Mouse (Mus musculus) heart, embryonic 14.5 days (tissue): ENCODE measurements around the gene Cfap52. TPM values are rescaled to one million over a fixed set of nuclear protein-coding genes. Genes with fewer than 3 reads are reported as not detected.

Experiments used
- ATAC-seq: fragments of 200-750 bp; cut with Nextera tagmentation; 2 replicates; pipeline ENCODE4 v1.8.0; 2017; ENCODE audit warnings: low read depth, moderate TSS enrichment; ENCODE audit not compliant: insufficient number of reproducible peaks, insufficient read depth, low FRiP score
- H3K27ac ChIP-seq, 2 experiments: fragments of 200-500 bp in 1 of 2; fragments of 300-500 bp in 1 of 2; sonication (generic) in 1 of 2; replicated peaks in 1 of 2; 2 replicates each; pipeline ENCODE4 v1.5.1; 2012 to 2014; ENCODE audit warnings: low read depth in 2 of 2, low read length in 2 of 2, control low read depth in 1 of 2, mild to moderate bottlenecking in 1 of 2, mixed read lengths in 1 of 2; ENCODE audit not compliant: control insufficient read depth in 1 of 2, insufficient read depth in 1 of 2
- H3K27me3 ChIP-seq: fragments of 300-500 bp; sonication (generic); 2 replicates; pipeline ENCODE4 v1.6.1; 2014; ENCODE audit warnings: mild to moderate bottlenecking, low read length, control low read depth; ENCODE audit not compliant: control insufficient read depth, insufficient read depth
- H3K36me3 ChIP-seq: fragments of 300-500 bp; sonication (generic); 2 replicates; pipeline ENCODE4 v1.6.1; 2014; ENCODE audit warnings: mild to moderate bottlenecking, control low read depth, low read length, mixed read lengths; ENCODE audit not compliant: control insufficient read depth, insufficient read depth
- H3K4me1 ChIP-seq, 2 experiments: fragments of 200-500 bp in 1 of 2; fragments of 300-500 bp in 1 of 2; sonication (generic) in 1 of 2; 2 replicates each; pipeline ENCODE4 v1.6.1; 2012 to 2014; ENCODE audit warnings: low read length in 2 of 2, control low read depth in 1 of 2, mixed read lengths in 1 of 2; ENCODE audit not compliant: control insufficient read depth in 2 of 2, insufficient read depth in 2 of 2
- H3K4me2 ChIP-seq: fragments of 300-500 bp; sonication (generic); 2 replicates; pipeline ENCODE4 v1.6.1; 2014; ENCODE audit warnings: mild to moderate bottlenecking, low read length
- H3K4me3 ChIP-seq, 2 experiments: fragments of 200-500 bp in 1 of 2; fragments of 300-500 bp in 1 of 2; sonication (generic) in 1 of 2; 2 replicates each; pipeline ENCODE4 v1.5.1; 2012 to 2014; ENCODE audit warnings: low read length in 2 of 2, mild to moderate bottlenecking in 2 of 2, control low read depth in 1 of 2, low read depth in 1 of 2, moderate library complexity in 1 of 2; ENCODE audit not compliant: control insufficient read depth in 1 of 2, insufficient read depth in 1 of 2
- H3K9ac ChIP-seq: fragments of 300-500 bp; sonication (generic); 2 replicates; pipeline ENCODE4 v1.6.1; 2014; ENCODE audit warnings: mild to moderate bottlenecking, low read length
- H3K9me3 ChIP-seq: fragments of 300-500 bp; sonication (generic); 2 replicates; pipeline ENCODE4 v1.6.1; 2016; ENCODE audit warnings: low read length, control low read depth; ENCODE audit not compliant: control insufficient read depth
- WGBS: fragments of 180-500 bp; shearing (Covaris S2); extraction: QIAGEN DNeasy Blood & Tissue Kit; methylation state at CpG from one replicate; pipeline ENCODE4 v1.1.7; 2014; 5-methylcytosine and 5-hydroxymethylcytosine counted together
- polyA plus RNA-seq: library from polyadenylated mRNA; unstranded; fragments of >200 nt; fragmentation: Nextera tagmentation; extraction: Ambion mirVana; gene quantifications from 2 replicates; pipeline ENCODE4 v1.2.1, GENCODE M21; 2014

The Cfap52 gene
- polyA plus RNA-seq, 1 experiment from 2014 or later, result not detected

- Histone ChIP-seq H3K36me3 (no peaks in the 10 kb centered on the region), H3K4me3 (peak overlapping the region in 1 of 2 experiments; percentile 88; a peak in 1 of 4 replicates), H3K27me3 (peaks cover 14% of the 10 kb centered on the region), H3K4me1 (peaks cover 0 to 4% of the 10 kb centered on the region in 2 experiments; a peak in 1 of 4 replicates), H3K9me3 (no peaks in the 10 kb centered on the region), H3K4me2 (peak overlapping the region; percentile 100), H3K9ac (no peak overlapping the region), H3K27ac (no peak overlapping the region)
- WGBS, result 41% methylated on average over 9 of the region's 9 CpGs
- no peak for ATAC-seq
These were observed 45.1 kb downstream of the Cfap52 start for GRCm38 (mm10) chr11:67920226-67920960.

GRCm38 (mm10) chr11:67919593-67919992 is 45.9 kb downstream of the Cfap52 start:
- WGBS, result 59% methylated on average over 5 of the region's 5 CpGs

GRCm38 (mm10) chr11:67917126-67917525 is 48.3 kb downstream of the Cfap52 start:
- H3K4me2 ChIP-seq, result no peak overlapping the region
- no peak for ATAC-seq
- peaks cover 14% of the 10 kb centered on the region for H3K27me3 ChIP-seq
- no peak overlapping the region for H3K9ac ChIP-seq
- no peak overlapping the region for H3K4me3 ChIP-seq
- WGBS, result 70% methylated on average over 3 of the region's 3 CpGs
- no peaks in the 10 kb centered on the region for H3K36me3 ChIP-seq
- H3K27ac ChIP-seq, result no peak overlapping the region
- peaks cover 4 to 11% of the 10 kb centered on the region in 2 experiments; a peak in 2 of 4 replicates for H3K4me1 ChIP-seq
- no peaks in the 10 kb centered on the region for H3K9me3 ChIP-seq

More at GRCm38 (mm10) chr11:67919593-67919992, 45.9 kb downstream of the Cfap52 start:
- Histone ChIP-seq H3K36me3 (no peaks in the 10 kb centered on the region), H3K9ac (no peak overlapping the region), H3K9me3 (no peaks in the 10 kb centered on the region), H3K4me3 (no peak overlapping the region), H3K4me2 (no peak overlapping the region), H3K4me1 (peaks cover 0 to 4% of the 10 kb centered on the region in 2 experiments; a peak in 1 of 4 replicates), H3K27ac (0 out of 4 replicates have a peak overlapping the region, but pooled peaks of 1 of the 2 experiments have one; percentile 28), H3K27me3 (peaks cover 14% of the 10 kb centered on the region)
- no peak for ATAC-seq

- Histone ChIP-seq H3K9me3 (no peaks in the 10 kb centered on the region), H3K4me3 (no peak overlapping the region), H3K4me2 (no peak overlapping the region), H3K27ac (no peak overlapping the region), H3K9ac (no peak overlapping the region), H3K36me3 (no peaks in the 10 kb centered on the region), H3K27me3 (no peaks in the 10 kb centered on the region), H3K4me1 (peaks cover 4 to 7% of the 10 kb centered on the region in 2 experiments; a peak in 2 of 4 replicates)
- 88% methylated on average over 5 of the region's 5 CpGs for WGBS
- no peak for ATAC-seq
These were observed 54.4 kb downstream of the Cfap52 start for GRCm38 (mm10) chr11:67911074-67911473.

GRCm38 (mm10) chr11:67903756-67904155 is 61.7 kb downstream of the Cfap52 start:
- H3K27ac ChIP-seq, result no peak overlapping the region
- no peak overlapping the region for H3K4me2 ChIP-seq
- H3K9ac ChIP-seq, result no peak overlapping the region
- WGBS, result 90% methylated on average over 4 of the region's 4 CpGs
- H3K4me1 ChIP-seq, result no peaks in the 10 kb centered on the region
- H3K27me3 ChIP-seq, result no peaks in the 10 kb centered on the region
- H3K9me3 ChIP-seq, result no peaks in the 10 kb centered on the region
- no peaks in the 10 kb centered on the region for H3K36me3 ChIP-seq
- no peak for ATAC-seq
- no peak overlapping the region for H3K4me3 ChIP-seq

- Histone ChIP-seq H3K27me3 (no peaks in the 10 kb centered on the region), H3K9ac (no peak overlapping the region; the same call in 1 of the 2 replicates), H3K27ac (peak overlapping the region; percentile 66 to 83; a peak in 3 of 4 replicates), H3K4me1 (peaks cover 2 to 8% of the 10 kb centered on the region in 2 experiments), H3K4me2 (peak overlapping the region; percentile 49), H3K9me3 (no peaks in the 10 kb centered on the region), H3K36me3 (no peaks in the 10 kb centered on the region), H3K4me3 (peak overlapping the region; percentile 12 to 17; a peak in 3 of 4 replicates)
- 23% methylated on average over 8 of the region's 8 CpGs for WGBS
- ATAC-seq, result peak; percentile 87
These were observed 68.3 kb downstream of the Cfap52 start for GRCm38 (mm10) chr11:67897064-67897560.

- no peaks in the 10 kb centered on the region for H3K36me3 ChIP-seq
- no peak overlapping the region for H3K4me2 ChIP-seq
- no peak overlapping the region for H3K9ac ChIP-seq
- no peak overlapping the region for H3K4me3 ChIP-seq
- ATAC-seq, result no peak
- no peak overlapping the region for H3K27ac ChIP-seq
- no peaks in the 10 kb centered on the region for H3K27me3 ChIP-seq
- no peaks in the 10 kb centered on the region for H3K9me3 ChIP-seq
- H3K4me1 ChIP-seq, result peaks cover 2 to 8% of the 10 kb centered on the region in 2 experiments
- WGBS, result 81% methylated on average over 7 of the region's 7 CpGs
These were observed 69.8 kb downstream of the Cfap52 start for GRCm38 (mm10) chr11:67895641-67896040.
